Mouse (Mus musculus) cerebellum, adult 11 months (tissue): ENCODE measurements at regions not wholly inside any gene's neighbourhood (a gene's known extent, or its start where the extent isn't known, plus 50 kb on each side); places are given as distances from the start of the nearest gene placed in this dataset.

Experiments used
- DNase-seq: peaks from one replicate; pipeline ENCODE4 v3.0.0; 2022

DNA sequence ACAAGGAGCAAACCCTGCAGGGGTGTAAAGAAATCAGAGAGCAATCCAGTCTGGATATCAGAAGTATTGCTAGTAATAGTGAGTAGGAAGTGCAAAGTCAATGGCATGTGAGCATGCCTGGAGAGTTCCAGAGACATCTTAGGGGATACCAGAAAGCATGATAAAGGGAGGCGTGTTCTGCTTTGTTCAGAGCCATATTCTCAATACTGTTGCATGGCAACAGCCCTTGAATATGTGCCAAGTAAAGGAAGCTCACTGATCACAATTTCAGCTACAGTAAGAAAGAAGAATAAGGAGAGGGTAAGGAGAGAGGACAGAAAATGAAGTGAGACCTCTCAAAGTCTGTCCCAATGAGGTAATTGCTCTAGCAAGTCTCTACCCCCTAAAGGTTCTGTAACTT is 92.1 kb upstream of the Thrb start:
- no peak for DNase-seq

- no peak for DNase-seq
Measured at GRCm38 (mm10) chr14:17569087-17569636, 90.9 kb upstream of the Thrb start.

DNA sequence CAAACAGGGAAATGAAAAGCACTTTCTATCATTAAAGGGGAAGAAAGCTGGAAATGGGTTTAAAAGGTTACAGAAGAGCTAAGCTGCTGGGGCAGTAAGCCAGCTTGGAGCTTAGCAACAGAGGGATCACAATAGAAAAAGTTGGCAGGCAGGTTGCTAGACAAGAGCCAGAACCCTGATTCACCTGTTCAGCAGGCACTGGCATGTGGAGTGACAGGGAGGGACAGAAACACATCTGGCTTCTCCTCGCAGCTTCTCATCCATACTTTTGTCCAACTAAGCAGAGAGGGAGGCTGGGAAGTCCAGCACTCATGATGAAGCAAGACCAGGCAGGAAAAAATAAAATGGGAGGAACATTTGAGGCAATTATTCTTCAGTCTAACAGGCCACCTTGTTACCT is 81.3 kb upstream of the Thrb start:
- DNase-seq = no peak

DNA sequence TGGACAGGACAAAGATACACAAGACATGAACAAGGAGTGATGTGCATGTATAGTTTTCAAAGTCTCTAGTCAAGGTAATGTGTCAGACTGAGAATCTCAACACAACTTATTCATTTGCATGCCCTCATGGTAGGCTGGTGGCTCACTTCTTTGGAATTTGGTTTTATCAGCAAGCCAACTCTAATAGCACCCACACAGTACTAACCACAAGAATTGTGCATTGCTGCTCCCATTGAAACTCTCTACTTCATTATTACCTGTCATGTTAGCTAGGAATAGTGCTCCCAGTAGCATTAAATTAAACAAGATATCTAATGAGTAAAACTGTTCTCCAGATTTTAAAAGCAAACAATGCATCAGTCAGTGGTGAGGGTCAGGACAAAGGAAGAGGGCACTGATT is 70.5 kb upstream of the Thrb start:
- DNase-seq = no peak

- DNase-seq = no peak
Measured at GRCm38 (mm10) chr14:17599553-17599952, 60.5 kb upstream of the Thrb start.

- no peak for DNase-seq
Measured at GRCm38 (mm10) chr14:17602357-17602756, 57.7 kb upstream of the Thrb start.

DNA sequence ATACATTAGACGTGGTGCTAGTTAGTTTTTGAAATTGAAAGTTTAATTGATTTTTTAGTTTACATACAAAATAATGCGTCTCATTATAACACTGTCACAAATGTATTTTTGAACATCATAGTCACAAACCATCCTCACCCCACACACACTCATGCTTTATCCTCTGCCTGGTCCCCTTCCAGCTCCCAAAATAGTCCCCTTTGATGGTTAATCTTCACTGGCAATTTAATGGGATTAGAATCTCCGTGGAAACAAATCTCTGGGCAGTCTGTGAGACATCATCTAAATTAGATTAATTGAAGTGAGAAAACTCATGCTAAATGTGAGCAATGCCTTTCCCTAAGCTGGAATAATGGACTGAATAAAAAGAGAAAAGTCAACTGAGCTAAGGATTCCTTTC is 54.0 kb upstream of the Thrb start:
- DNase-seq = no peak

DNA sequence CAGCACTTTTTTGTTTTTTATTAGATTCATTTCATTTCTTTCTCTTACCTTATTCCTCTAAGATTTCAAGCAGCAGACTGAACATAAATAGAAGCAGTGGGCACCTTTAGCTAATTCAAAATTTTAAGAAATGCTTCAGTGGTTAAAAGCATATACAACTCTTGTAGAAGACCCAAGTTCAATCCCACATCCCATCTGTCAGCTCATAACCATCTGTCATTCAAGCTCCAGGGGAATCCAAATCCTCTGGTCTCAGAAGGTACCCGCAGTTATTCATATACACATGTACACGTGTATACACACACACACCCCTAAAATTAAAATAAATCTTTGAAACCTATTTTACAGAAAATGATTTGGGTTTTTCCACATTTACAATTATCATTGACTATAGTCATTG is 52.9 kb upstream of the Thrb start:
- DNase-seq = no peak
